Mouse (Mus musculus) E14TG2a.4 (cell line): ENCODE results near the gene Cphx1.
"Not testable (repeated sequence)": the region's sequence is repeated elsewhere in the genome, so short reads cannot be mapped to it uniquely, and the experiment has no call there.

Experiments used
- H3K27me3 ChIP-seq: 2 replicates; pipeline ENCODE4 v1.6.1; 2014; ENCODE audit warnings: low read length, control low read depth; ENCODE audit not compliant: insufficient read depth
- H3K36me3 ChIP-seq: 2 replicates; pipeline ENCODE4 v1.6.1; 2014; ENCODE audit warnings: low read length, control low read depth; ENCODE audit not compliant: insufficient read depth
- H3K4me1 ChIP-seq: replicated peaks from 2 replicates; pipeline ENCODE4 v1.6.1; 2014; ENCODE audit warnings: low read depth, low read length, control low read depth
- H3K4me3 ChIP-seq: replicated peaks from 2 replicates; pipeline ENCODE4 v1.5.1; 2014; ENCODE audit warnings: mild to moderate bottlenecking, low read length
- H3K9me3 ChIP-seq: 2 replicates; pipeline ENCODE4 v1.6.1; 2014; ENCODE audit warnings: low read length, control low read depth

Gene Cphx1

DNA sequence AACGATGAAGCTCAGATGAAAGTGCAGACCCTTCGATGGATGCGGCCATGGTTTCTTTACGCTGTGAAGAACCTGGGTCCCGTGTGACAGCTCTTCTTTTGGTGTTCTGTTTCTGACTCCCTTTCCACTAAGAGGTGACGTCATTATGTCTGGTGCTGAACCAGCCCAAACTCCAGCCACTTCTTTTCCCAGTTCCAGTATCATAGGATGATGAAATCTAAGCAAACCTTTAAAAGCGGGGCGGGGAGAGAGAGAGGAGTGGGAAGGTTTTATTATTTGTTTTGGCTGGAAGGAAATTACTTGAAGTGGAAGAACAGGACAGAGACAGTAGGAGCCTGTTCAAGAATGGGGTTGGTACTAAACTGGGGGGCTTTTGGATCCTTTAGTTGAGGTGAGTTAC is at the start of gene Cphx1:
TSS of gene Cphx1 (plus strand) at position 301 of the 400 bp plus-strand sequence.
- not testable (repeated sequence) for H3K4me3 ChIP-seq, H3K4me1 ChIP-seq, H3K36me3 ChIP-seq, H3K9me3 ChIP-seq, H3K27me3 ChIP-seq

- H3K4me3 ChIP-seq, H3K4me1 ChIP-seq, H3K36me3 ChIP-seq, H3K9me3 ChIP-seq, H3K27me3 ChIP-seq: not testable (repeated sequence)
These were observed 43.5 kb upstream of the Cphx1 start for GRCm38 (mm10) chr14:25894566-25894965.

- H3K9me3 ChIP-seq, H3K4me3 ChIP-seq, H3K4me1 ChIP-seq, H3K27me3 ChIP-seq, H3K36me3 ChIP-seq: not testable (repeated sequence)
These were observed 42.4 kb upstream of the Cphx1 start for GRCm38 (mm10) chr14:25895686-25896085.

GRCm38 (mm10) chr14:25903000-25903399 is 35.1 kb upstream of the Cphx1 start, which contains the start of gene Plac9a:
Gene Plac9a, minus strand, starts transcription at chr14:25903100.
- not testable (repeated sequence) for H3K4me1 ChIP-seq, H3K36me3 ChIP-seq, H3K9me3 ChIP-seq, H3K27me3 ChIP-seq, H3K4me3 ChIP-seq

DNA sequence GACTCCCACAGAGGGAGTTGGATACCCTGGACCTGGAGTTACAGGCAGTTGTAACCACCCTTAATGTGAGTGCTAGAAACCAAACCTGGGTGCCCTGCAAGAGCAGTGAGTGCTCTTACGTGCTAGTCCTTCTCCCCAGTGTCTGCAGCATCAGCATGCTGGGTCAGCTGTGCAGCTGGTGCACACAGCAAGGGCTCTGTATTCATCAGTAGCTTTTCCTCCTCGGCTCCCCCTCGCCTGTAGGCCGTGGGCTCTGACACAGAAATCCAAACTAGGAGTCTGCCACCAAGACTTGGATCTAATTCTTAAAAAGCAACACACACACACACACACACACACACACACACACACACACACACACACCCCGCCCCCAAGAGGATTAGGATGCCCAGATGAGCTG is 32.9 kb upstream of the Cphx1 start:
- not testable (repeated sequence) for H3K36me3 ChIP-seq, H3K27me3 ChIP-seq, H3K9me3 ChIP-seq, H3K4me1 ChIP-seq, H3K4me3 ChIP-seq

DNA sequence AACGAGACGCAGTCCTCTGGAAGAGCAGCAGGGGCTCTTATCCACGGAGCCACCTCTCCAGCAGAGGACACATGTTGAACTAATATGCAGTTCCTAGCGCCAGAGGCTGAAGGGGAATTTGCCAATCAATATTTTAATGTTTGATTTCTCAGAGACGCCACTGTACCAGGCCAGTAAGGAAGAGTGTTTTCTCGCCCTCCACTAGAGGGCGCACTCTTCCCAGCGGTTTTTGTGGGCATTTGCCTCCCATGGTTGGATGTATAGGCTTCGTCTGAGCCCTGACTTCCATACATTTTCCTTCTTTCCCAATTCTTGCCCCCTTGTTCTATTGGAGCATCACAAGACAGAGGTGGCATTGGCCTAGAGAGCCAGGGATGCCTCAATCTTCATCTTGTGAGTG is 30.8 kb upstream of the Cphx1 start:
- H3K9me3 ChIP-seq, H3K4me1 ChIP-seq, H3K4me3 ChIP-seq, H3K27me3 ChIP-seq, H3K36me3 ChIP-seq: not testable (repeated sequence)

GRCm38 (mm10) chr14:25908976-25909375 is 29.1 kb upstream of the Cphx1 start:
- H3K4me3 ChIP-seq, H3K4me1 ChIP-seq, H3K27me3 ChIP-seq, H3K9me3 ChIP-seq, H3K36me3 ChIP-seq: not testable (repeated sequence)

GRCm38 (mm10) chr14:25918427-25919170 is 19.5 kb upstream of the Cphx1 start:
- not testable (repeated sequence) for H3K9me3 ChIP-seq, H3K4me3 ChIP-seq, H3K36me3 ChIP-seq, H3K27me3 ChIP-seq, H3K4me1 ChIP-seq

GRCm38 (mm10) chr14:25926814-25927561 is 11.1 kb upstream of the Cphx1 start:
- not testable (repeated sequence) for H3K9me3 ChIP-seq, H3K27me3 ChIP-seq, H3K4me1 ChIP-seq, H3K4me3 ChIP-seq, H3K36me3 ChIP-seq

DNA sequence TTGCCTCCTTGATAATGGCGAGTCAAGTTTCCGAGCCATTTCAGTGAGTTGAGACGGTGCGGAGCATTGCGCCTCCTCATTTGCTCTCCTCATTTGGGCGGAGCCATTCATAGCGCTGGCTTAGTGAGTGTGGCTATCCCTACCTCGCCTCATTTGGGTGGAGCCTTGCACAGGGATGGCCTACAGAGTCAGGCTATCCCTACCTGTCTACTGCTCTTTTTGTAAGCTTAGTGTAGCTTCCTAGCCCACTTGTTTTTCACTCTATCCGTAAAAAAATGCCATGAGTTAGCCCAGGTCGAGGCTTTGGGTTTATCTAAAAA is 10.6 kb upstream of the Cphx1 start, which contains the start of gene Tmem254a:
TSS of gene Tmem254a (minus strand) at position 111 of the 320 bp plus-strand sequence.
- not testable (repeated sequence) for H3K4me1 ChIP-seq, H3K4me3 ChIP-seq, H3K27me3 ChIP-seq, H3K36me3 ChIP-seq, H3K9me3 ChIP-seq

DNA sequence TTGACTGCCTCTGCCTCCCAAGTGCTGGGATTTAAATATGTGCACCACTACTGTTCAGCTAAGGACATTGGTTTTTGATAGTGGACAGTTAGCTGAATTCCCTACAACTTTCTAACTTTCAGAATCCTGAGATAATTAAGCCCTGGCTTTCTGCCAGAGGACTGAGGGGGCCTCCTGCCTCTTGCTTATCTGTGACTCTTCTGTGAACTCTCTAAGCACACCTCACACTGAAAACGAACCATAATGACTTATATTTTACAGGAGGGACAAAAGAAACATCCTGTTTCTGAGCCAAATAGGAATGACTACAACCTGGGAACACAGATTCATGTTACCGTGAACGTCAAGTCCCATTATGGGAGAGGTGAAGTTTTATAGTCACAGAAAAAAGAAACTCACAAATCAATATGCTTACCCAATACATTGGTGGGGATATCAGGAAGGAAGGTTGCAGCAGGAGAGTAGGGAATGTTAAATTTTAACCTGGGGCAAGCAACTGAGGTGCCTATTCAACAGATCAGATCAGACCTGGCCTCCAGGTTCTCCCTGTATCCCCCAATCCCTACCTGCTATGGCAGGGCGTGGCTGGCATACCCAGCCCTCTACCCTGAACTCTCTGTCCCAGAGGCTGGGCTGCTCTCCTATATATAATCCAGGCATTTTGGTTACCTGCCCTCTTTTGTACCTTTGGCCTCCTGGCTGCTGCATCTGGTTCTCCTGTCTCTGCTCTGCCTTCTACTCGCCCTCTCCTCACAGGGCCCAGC is 1.1 kb upstream of the Cphx1 start:
- not testable (repeated sequence) for H3K27me3 ChIP-seq, H3K9me3 ChIP-seq, H3K4me3 ChIP-seq, H3K4me1 ChIP-seq, H3K36me3 ChIP-seq

- H3K36me3 ChIP-seq, H3K27me3 ChIP-seq, H3K4me3 ChIP-seq, H3K9me3 ChIP-seq, H3K4me1 ChIP-seq: not testable (repeated sequence)
These were observed 19.8 kb downstream of the Cphx1 start for GRCm38 (mm10) chr14:25957861-25958260.

DNA sequence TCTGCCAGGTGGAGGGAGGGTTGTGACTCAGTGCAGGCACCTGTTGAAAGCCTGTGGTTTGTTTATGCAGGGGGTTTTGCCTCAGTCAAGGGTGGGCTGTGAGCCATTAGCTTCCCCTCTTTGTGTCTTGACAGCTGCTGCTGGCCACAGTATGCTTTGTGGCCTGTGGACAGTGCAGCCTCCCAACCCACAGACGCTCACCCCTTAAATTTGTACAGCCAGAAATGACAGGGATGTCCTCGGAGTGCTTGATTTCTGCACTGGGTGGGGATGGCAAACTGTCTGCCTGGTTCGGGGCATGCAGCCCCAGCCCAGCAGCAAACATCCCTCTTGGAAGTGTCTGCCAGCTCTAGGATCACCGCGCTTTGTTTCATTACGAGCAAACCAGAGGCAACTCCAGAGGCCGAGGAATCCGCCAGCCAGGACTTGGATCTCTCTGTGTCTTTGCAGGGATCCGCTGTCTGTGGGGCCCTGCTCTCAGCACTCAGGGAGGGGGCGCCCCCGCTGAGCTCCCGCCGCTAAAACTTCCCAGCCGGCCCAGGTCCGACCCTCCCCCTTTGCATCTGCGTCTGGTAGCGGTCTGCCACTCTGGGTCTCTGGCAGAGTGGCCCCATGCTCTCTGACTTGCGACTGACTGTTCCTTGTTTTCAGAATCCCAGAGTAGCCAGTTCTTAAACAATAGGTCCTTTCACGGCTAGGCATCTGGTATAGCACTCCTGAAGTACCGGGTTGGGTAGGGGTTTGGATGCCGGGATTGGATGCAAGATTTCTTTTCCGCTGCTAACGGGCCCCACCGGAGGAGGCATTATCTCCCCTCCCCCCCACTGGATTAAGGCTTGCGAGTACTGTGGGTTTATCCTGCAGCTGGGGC is 40.5 kb downstream of the Cphx1 start, which contains the start of gene Duxbl1:
TSS of gene Duxbl1 (plus strand) at position 207 of the 871 bp plus-strand sequence.
- not testable (repeated sequence) for H3K9me3 ChIP-seq, H3K27me3 ChIP-seq, H3K4me3 ChIP-seq, H3K36me3 ChIP-seq, H3K4me1 ChIP-seq
